Mouse (Mus musculus) 3134 (cell line): ENCODE results near the gene Trim31.
"Not testable (repeated sequence)": the region's sequence is repeated elsewhere in the genome, so short reads cannot be mapped to it uniquely, and the experiment has no call there.

Experiments used
- DNase-seq: peaks from one replicate; pipeline ENCODE4 v3.0.0-alpha.2; 2011; ENCODE audit warnings: low spot score; ENCODE audit not compliant: insufficient read length; ENCODE audit errors: extremely low read depth

Trim31 gene

GRCm38 (mm10) chr17:36897552-36898205 lies at the start of gene Trim31:
TSS of gene Trim31 (plus strand) at chr17:36898118.
- no peak for DNase-seq

GRCm38 (mm10) chr17:36848911-36849310 lies 49.0 kb upstream of the Trim31 start:
- no peak for DNase-seq

- DNase-seq: no peak
Measured at GRCm38 (mm10) chr17:36849992-36850391, 47.9 kb upstream of the Trim31 start.

GRCm38 (mm10) chr17:36851200-36851599 lies 46.7 kb upstream of the Trim31 start:
- DNase-seq: no peak

- no peak for DNase-seq
Measured at GRCm38 (mm10) chr17:36851627-36852026, 46.3 kb upstream of the Trim31 start.

GRCm38 (mm10) chr17:36855484-36855883 lies 42.4 kb upstream of the Trim31 start:
- no peak for DNase-seq

GRCm38 (mm10) chr17:36856236-36856635 lies 41.7 kb upstream of the Trim31 start:
- no peak for DNase-seq

GRCm38 (mm10) chr17:36858181-36858580 lies 39.7 kb upstream of the Trim31 start:
- DNase-seq: no peak

GRCm38 (mm10) chr17:36861680-36862079 lies 36.2 kb upstream of the Trim31 start:
- no peak for DNase-seq

GRCm38 (mm10) chr17:36866719-36867527 lies 31.0 kb upstream of the Trim31 start, which contains the start of gene Trim15:
TSS of gene Trim15 (minus strand) at chr17:36867210.
- DNase-seq: no peak

GRCm38 (mm10) chr17:36868836-36869235 lies 29.1 kb upstream of the Trim31 start:
- no peak for DNase-seq

GRCm38 (mm10) chr17:36869284-36869954 lies 28.5 kb upstream of the Trim31 start, which contains the start of gene Trim10:
TSS of gene Trim10 (plus strand) at chr17:36869574.
- DNase-seq: no peak

GRCm38 (mm10) chr17:36869955-36870810 lies 27.7 kb upstream of the Trim31 start:
- no peak for DNase-seq

- DNase-seq: no peak
Measured at GRCm38 (mm10) chr17:36874636-36875035, 23.3 kb upstream of the Trim31 start.

GRCm38 (mm10) chr17:36883350-36883749 lies 14.6 kb upstream of the Trim31 start:
- no peak for DNase-seq

GRCm38 (mm10) chr17:36885132-36885790 lies 12.7 kb upstream of the Trim31 start:
- no peak for DNase-seq

- DNase-seq: no peak
Measured at GRCm38 (mm10) chr17:36890073-36890903, 7.6 kb upstream of the Trim31 start, which contains the start of gene Trim40. TSS of gene Trim40 (minus strand) at chr17:36890123.

GRCm38 (mm10) chr17:36891496-36891895 lies 6.4 kb upstream of the Trim31 start:
- not testable (repeated sequence) for DNase-seq

GRCm38 (mm10) chr17:36892362-36892761 lies 5.6 kb upstream of the Trim31 start:
- DNase-seq: no peak
